Mouse (Mus musculus): Measurements from ENCODE around the gene Il1rn. TPM values are rescaled to one million over a fixed set of nuclear protein-coding genes. Genes with fewer than 3 reads are reported as not detected.

The Il1rn gene
- polyA plus RNA-seq, 1 experiment from 2014 or later = not detected

- DNase-seq (ENCODE audit: low spot score) = no peak
- H3K9me3 ChIP-seq (ENCODE audit: control insufficient read depth, low read length) = no peaks in the 10 kb centered on the region
Measured at GRCm38 (mm10) chr2:24385111-24385961, 48.7 kb downstream of the Il1rn start.

GRCm38 (mm10) chr2:24386158-24386963 is 49.7 kb downstream of the Il1rn start:
- Histone ChIP-seq H3K27ac (ENCODE audit: low read depth, low read length) (no peak overlapping the region), H3K36me3 (ENCODE audit: control insufficient read depth, insufficient read depth, low read length) (no peaks in the 10 kb centered on the region), H3K9ac (ENCODE audit: low read length) (no peak overlapping the region), H3K9me3 (ENCODE audit: control insufficient read depth, low read length) (no peaks in the 10 kb centered on the region), H3K4me1 (replicated peaks; ENCODE audit: control insufficient read depth, insufficient read depth, low read length) (no peaks in the 10 kb centered on the region), H3K4me2 (ENCODE audit: low read depth, low read length, severe bottlenecking) (no peak overlapping the region), H3K4me3 (ENCODE audit: low read depth, low read length) (no peak overlapping the region), H3K27me3 (ENCODE audit: control insufficient read depth, insufficient read depth, low read length) (no peaks in the 10 kb centered on the region)
- DNase-seq (ENCODE audit: low spot score) = no peak
- ATAC-seq (replicated peaks; ENCODE audit: low FRiP score) = no peak
- 86% methylated on average over 21 of the region's 21 CpGs for WGBS

More at GRCm38 (mm10) chr2:24385111-24385961, 48.7 kb downstream of the Il1rn start:
- WGBS = 84% methylated on average over 14 of the region's 14 CpGs
- Histone ChIP-seq H3K4me1 (replicated peaks; ENCODE audit: control insufficient read depth, insufficient read depth, low read length) (no peaks in the 10 kb centered on the region), H3K36me3 (ENCODE audit: control insufficient read depth, insufficient read depth, low read length) (no peaks in the 10 kb centered on the region), H3K4me2 (ENCODE audit: low read depth, low read length, severe bottlenecking) (no peak overlapping the region), H3K4me3 (ENCODE audit: low read depth, low read length) (no peak overlapping the region), H3K27ac (ENCODE audit: low read depth, low read length) (no peak overlapping the region), H3K27me3 (ENCODE audit: control insufficient read depth, insufficient read depth, low read length) (no peaks in the 10 kb centered on the region), H3K9ac (ENCODE audit: low read length) (no peak overlapping the region)
- ATAC-seq (replicated peaks; ENCODE audit: low FRiP score) = no peak

DNA sequence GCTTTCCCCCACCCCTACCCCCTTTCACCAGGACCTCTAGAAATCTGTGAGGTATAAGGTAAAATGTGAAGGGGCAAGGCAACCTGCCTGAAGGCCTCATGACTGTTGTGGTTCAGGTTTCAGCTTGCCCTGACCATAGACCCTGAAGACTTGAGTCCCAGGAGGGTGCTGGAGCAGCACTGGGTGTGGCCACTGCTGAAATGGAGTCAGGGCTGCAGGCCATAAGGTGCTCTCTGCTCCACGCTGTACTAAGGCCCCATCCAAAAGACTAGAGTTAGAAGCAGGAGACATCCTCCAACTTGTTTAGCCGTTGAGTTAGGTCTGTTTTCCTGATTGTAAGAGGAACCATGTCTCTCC is 50.3 kb downstream of the Il1rn start:
- Histone ChIP-seq H3K27me3 (ENCODE audit: control insufficient read depth, insufficient read depth, low read length) (no peaks in the 10 kb centered on the region), H3K4me1 (replicated peaks; ENCODE audit: control insufficient read depth, insufficient read depth, low read length) (no peaks in the 10 kb centered on the region), H3K36me3 (ENCODE audit: control insufficient read depth, insufficient read depth, low read length) (no peaks in the 10 kb centered on the region), H3K9me3 (ENCODE audit: control insufficient read depth, low read length) (no peaks in the 10 kb centered on the region), H3K9ac (ENCODE audit: low read length) (no peak overlapping the region), H3K4me2 (ENCODE audit: low read depth, low read length, severe bottlenecking) (no peak overlapping the region), H3K27ac (ENCODE audit: low read depth, low read length) (no peak overlapping the region), H3K4me3 (ENCODE audit: low read depth, low read length) (no peak overlapping the region)
- DNase-seq (ENCODE audit: low spot score) (no peak), ATAC-seq (replicated peaks; ENCODE audit: low FRiP score) (no peak)
- WGBS = 89% methylated on average over 2 of the region's 2 CpGs

DNA sequence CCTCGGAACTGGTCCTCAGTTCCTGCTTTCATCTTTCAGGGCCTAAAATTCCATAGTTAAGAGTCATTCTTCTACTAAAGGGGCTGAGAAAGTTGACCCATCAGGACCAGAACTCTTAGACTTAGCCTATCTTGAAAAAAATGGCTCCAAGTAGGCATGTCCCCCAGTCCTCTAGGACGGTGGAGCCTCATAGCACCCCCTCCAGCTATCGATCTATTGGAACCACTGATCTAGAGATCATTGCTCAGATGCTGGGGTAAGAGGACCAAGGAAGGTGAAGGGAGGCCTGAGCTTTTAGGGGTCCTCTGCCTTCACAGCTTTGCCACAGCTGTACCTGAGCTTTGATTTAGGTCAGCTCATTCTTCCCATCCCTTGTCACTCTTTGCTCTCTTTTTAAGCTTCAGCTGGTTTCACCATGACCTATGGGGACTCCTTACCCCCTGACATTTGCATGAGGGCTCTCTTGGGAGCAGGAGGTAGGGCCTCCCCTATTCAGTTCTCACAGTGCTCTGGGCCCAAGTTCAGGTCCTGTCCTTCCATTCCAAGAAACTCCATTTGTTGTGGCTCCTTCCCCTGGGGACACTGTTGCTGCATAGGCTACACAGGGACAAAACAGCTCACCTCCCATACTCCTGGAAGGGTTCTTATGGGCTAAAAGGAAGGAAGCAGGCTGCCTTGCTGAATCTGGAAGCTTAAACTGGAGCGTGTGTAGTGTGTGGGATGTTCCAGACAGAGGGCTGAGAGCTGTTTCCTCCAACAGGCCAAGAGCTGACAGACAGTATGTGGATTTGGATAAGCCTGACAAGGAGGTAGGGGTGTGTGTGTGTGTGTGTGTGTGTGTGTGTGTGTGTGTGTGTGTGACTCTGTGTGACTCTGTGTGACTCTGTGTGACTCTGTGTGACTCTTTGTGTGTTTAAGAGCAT is 51.0 kb downstream of the Il1rn start:
- H3K9ac ChIP-seq (ENCODE audit: low read length) = no peak overlapping the region
- no peak overlapping the region for H3K4me2 ChIP-seq (ENCODE audit: low read depth, low read length, severe bottlenecking)
- no peaks in the 10 kb centered on the region for H3K4me1 ChIP-seq (replicated peaks; ENCODE audit: control insufficient read depth, insufficient read depth, low read length)
- no peak for DNase-seq (ENCODE audit: low spot score)
- ATAC-seq (replicated peaks; ENCODE audit: low FRiP score) = no peak
- WGBS = 83% methylated on average over 4 of the region's 4 CpGs
- H3K36me3 ChIP-seq (ENCODE audit: control insufficient read depth, insufficient read depth, low read length) = no peaks in the 10 kb centered on the region
- H3K4me3 ChIP-seq (ENCODE audit: low read depth, low read length) = no peak overlapping the region
- no peaks in the 10 kb centered on the region for H3K27me3 ChIP-seq (ENCODE audit: control insufficient read depth, insufficient read depth, low read length)
- no peaks in the 10 kb centered on the region for H3K9me3 ChIP-seq (ENCODE audit: control insufficient read depth, low read length)
- H3K27ac ChIP-seq (ENCODE audit: low read depth, low read length) = no peak overlapping the region

DNA sequence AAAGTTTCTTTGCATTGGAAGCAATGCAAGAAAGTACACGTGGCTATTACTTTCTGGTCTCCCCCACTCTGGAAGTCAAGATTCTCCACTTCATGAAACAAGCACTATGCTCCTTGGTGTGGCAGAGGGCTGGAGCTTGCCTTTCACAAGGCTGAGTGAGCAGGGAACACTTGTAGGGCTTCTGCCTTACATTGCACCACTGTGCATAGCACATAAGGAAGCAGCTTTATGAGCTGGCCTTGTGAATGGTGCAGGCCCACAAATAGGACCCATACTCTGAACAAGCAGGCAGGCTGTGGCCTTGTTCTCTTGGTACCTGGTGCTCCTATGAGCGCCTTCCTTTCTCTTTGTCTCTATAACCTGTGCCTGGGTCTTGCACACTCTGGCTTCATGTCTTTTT is 56.6 kb downstream of the Il1rn start:
- H3K36me3 ChIP-seq (ENCODE audit: control insufficient read depth, insufficient read depth, low read length) = no peaks in the 10 kb centered on the region
- H3K4me2 ChIP-seq (ENCODE audit: low read depth, low read length, severe bottlenecking) = no peak overlapping the region
- 71% methylated on average over 2 of the region's 2 CpGs for WGBS
- H3K4me1 ChIP-seq (replicated peaks; ENCODE audit: control insufficient read depth, insufficient read depth, low read length) = no peaks in the 10 kb centered on the region
- ATAC-seq (replicated peaks; ENCODE audit: low FRiP score) = no peak
- H3K9ac ChIP-seq (ENCODE audit: low read length) = no peak overlapping the region
- peak; percentile 26 for DNase-seq (ENCODE audit: low spot score)
- H3K27ac ChIP-seq (ENCODE audit: low read depth, low read length) = no peak overlapping the region
- H3K4me3 ChIP-seq (ENCODE audit: low read depth, low read length) = no peak overlapping the region
- H3K27me3 ChIP-seq (ENCODE audit: control insufficient read depth, insufficient read depth, low read length) = no peaks in the 10 kb centered on the region
- no peaks in the 10 kb centered on the region for H3K9me3 ChIP-seq (ENCODE audit: control insufficient read depth, low read length)

- no peaks in the 10 kb centered on the region for H3K27me3 ChIP-seq (ENCODE audit: control insufficient read depth, insufficient read depth, low read length)
- no peaks in the 10 kb centered on the region for H3K36me3 ChIP-seq (ENCODE audit: control insufficient read depth, insufficient read depth, low read length)
- no peaks in the 10 kb centered on the region for H3K9me3 ChIP-seq (ENCODE audit: control insufficient read depth, low read length)
- no peak for ATAC-seq (replicated peaks; ENCODE audit: low FRiP score)
- H3K4me3 ChIP-seq (ENCODE audit: low read depth, low read length) = no peak overlapping the region
- H3K27ac ChIP-seq (ENCODE audit: low read depth, low read length) = no peak overlapping the region
- DNase-seq (ENCODE audit: low spot score) = peak; percentile 48
- no peak overlapping the region for H3K4me2 ChIP-seq (ENCODE audit: low read depth, low read length, severe bottlenecking)
- no peak overlapping the region for H3K9ac ChIP-seq (ENCODE audit: low read length)
- H3K4me1 ChIP-seq (replicated peaks; ENCODE audit: control insufficient read depth, insufficient read depth, low read length) = no peaks in the 10 kb centered on the region
- 16% methylated on average over 2 of the region's 2 CpGs for WGBS
Measured at GRCm38 (mm10) chr2:24397115-24397514, 60.5 kb downstream of the Il1rn start.

DNA sequence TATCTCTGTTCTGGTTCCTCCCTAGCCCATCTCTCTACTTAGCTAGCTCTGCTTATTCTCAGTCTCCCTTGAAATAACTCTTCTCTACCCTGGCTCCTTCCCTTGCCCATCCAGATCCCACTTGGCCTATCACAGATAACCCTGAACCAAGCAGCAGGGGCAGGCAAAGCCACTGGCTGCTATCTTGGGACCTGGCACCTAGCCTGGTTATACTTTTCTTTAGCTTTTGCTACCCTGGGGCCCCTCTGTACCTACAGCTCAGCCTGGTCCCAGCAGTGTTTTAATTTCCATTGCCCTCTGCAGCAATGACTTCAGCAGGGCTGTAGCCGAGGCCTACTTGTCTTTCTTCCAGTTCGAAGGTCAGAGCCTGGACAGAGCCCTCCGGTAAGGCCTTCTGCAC is 64.1 kb downstream of the Il1rn start:
- Histone ChIP-seq H3K4me1 (replicated peaks; ENCODE audit: control insufficient read depth, insufficient read depth, low read length) (no peaks in the 10 kb centered on the region), H3K4me3 (ENCODE audit: low read depth, low read length) (no peak overlapping the region), H3K9ac (ENCODE audit: low read length) (no peak overlapping the region), H3K27me3 (ENCODE audit: control insufficient read depth, insufficient read depth, low read length) (no peaks in the 10 kb centered on the region; the same call in 1 of the 2 replicates), H3K4me2 (ENCODE audit: low read depth, low read length, severe bottlenecking) (no peak overlapping the region), H3K27ac (ENCODE audit: low read depth, low read length) (no peak overlapping the region), H3K36me3 (ENCODE audit: control insufficient read depth, insufficient read depth, low read length) (no peaks in the 10 kb centered on the region), H3K9me3 (ENCODE audit: control insufficient read depth, low read length) (no peaks in the 10 kb centered on the region)
- ATAC-seq (replicated peaks; ENCODE audit: low FRiP score) = no peak
- peak; percentile 29 for DNase-seq (ENCODE audit: low spot score)
- WGBS = 95% methylated on average over 3 of the region's 3 CpGs

Data from forebrain, embryonic 11.5 days (tissue).